Mouse (Mus musculus) heart, postnatal 0 days (tissue): ENCODE data around the gene Urgcp. TPM values are rescaled to one million over a fixed set of nuclear protein-coding genes. Genes with fewer than 3 reads are reported as not detected.

ENCODE experiments used
- ATAC-seq: fragments of 200-750 bp; cut with Nextera tagmentation; 2 replicates; pipeline ENCODE4 v1.8.0; 2017; ENCODE audit warnings: low read depth, moderate number of reproducible peaks, moderate library complexity; ENCODE audit not compliant: insufficient read depth
- DNase-seq: peaks from one replicate; pipeline ENCODE4 v3.0.0-alpha.2; 2016; ENCODE audit warnings: low spot score
- H3K27ac ChIP-seq: fragments of 300-500 bp; sonication (generic); 2 replicates; pipeline ENCODE4 v1.5.1; 2014; ENCODE audit warnings: low read depth, mild to moderate bottlenecking
- H3K27me3 ChIP-seq: fragments of 300-500 bp; sonication (generic); 2 replicates; pipeline ENCODE4 v1.6.1; 2014; ENCODE audit warnings: low read length, mixed read lengths; ENCODE audit not compliant: control insufficient read depth, insufficient read depth
- H3K36me3 ChIP-seq: fragments of 300-500 bp; sonication (generic); replicated peaks from 2 replicates; pipeline ENCODE4 v1.6.1; 2014; ENCODE audit warnings: low read length, mixed read lengths; ENCODE audit not compliant: control insufficient read depth, insufficient read depth
- H3K4me1 ChIP-seq: fragments of 300-500 bp; sonication (generic); 2 replicates; pipeline ENCODE4 v1.6.1; 2014; ENCODE audit warnings: antibody characterized with exemption; ENCODE audit not compliant: control insufficient read depth, insufficient read depth
- H3K4me2 ChIP-seq: fragments of 300-500 bp; sonication (generic); 2 replicates; pipeline ENCODE4 v1.6.1; 2014; ENCODE audit warnings: low read depth, mild to moderate bottlenecking, low read length, moderate library complexity
- H3K4me3 ChIP-seq: fragments of 300-500 bp; sonication (generic); 2 replicates; pipeline ENCODE4 v1.5.1; 2014; ENCODE audit warnings: low read depth, low read length
- H3K9ac ChIP-seq: fragments of 300-500 bp; sonication (generic); replicated peaks from 2 replicates; pipeline ENCODE4 v1.6.1; 2014; ENCODE audit warnings: low read depth, low read length, mixed read lengths
- H3K9me3 ChIP-seq: fragments of 300-500 bp; sonication (generic); replicated peaks from 2 replicates; pipeline ENCODE4 v1.6.1; 2016; ENCODE audit warnings: low read length; ENCODE audit not compliant: control insufficient read depth
- CTCF ChIP-seq: IDR thresholded peaks from 2 replicates; pipeline ENCODE4 v1.5.1; 2016; ENCODE audit warnings: antibody characterized with exemption, control low read depth, low read depth
- EP300 ChIP-seq: IDR thresholded peaks from 2 replicates; pipeline ENCODE4 v1.6.1; 2016; ENCODE audit warnings: antibody characterized with exemption, low read depth
- WGBS: fragments of 180-500 bp; shearing (Covaris S2); extraction: QIAGEN DNeasy Blood & Tissue Kit; methylation state at CpG from one replicate; pipeline ENCODE4 v1.1.7; 2014; 5-methylcytosine and 5-hydroxymethylcytosine counted together
- polyA plus RNA-seq: library from polyadenylated mRNA; unstranded; fragments of >200 nt; fragmentation: Nextera tagmentation; extraction: Ambion mirVana; gene quantifications from 2 replicates; pipeline ENCODE4 v1.2.1, GENCODE M21; 2015
- total RNA-seq: library from RNA; depleted of rRNA; stranded (reverse); fragments of >200 nt; gene quantifications from 2 replicates; pipeline ENCODE4 v1.2.3, GENCODE M21; 2014; ENCODE audit warnings: low replicate concordance

The Urgcp gene
- total and polyA plus RNA-seq, 2 experiments from 2014 or later: 38.0 to 71.3 TPM

DNA sequence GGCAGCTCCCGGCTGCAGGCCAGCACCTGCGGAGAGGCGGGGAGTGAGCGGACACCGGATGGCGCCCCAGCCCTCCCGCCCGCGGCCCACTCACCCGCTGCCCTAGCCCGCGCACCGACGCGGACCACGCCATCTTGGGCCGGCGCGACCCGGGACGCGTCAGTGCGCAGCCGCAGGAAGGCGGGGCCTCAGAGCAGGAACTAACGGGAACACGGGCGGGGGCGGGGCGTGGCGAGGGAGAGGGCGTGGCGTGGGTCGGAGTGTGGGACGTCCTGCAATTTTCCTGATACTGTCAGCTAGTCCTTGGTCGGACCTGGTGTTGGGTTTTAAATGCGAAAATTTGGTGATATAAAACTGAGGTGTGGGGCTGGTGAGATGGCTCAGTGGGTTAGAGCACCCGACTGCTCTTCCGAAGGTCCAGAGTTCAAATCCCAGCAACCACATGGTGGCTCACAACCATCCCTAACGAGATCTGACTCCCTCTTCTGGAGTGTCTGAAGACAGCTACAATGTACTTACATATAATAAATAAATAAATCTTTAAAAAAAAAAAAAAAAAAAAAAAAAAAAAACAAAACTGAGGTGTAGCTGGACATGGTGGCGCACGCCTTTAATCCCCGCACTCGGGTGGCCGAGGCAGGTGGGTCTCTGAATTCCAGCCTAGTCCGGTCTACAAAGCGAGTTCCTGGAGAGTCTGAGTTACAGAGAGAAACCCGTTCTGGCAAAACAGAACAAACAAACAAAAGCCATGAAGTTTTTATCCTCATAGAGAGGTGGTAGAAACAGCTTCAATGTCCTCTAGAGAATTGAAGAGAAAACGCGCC is 54.4 kb downstream of the Urgcp start:
- peak; percentile 95 for ATAC-seq
- Histone ChIP-seq H3K4me1 (peaks cover 23% of the 10 kb centered on the region), H3K4me3 (peak overlapping the region; percentile 97), H3K27me3 (no peaks in the 10 kb centered on the region), H3K36me3 (peaks cover 21% of the 10 kb centered on the region; the same call in 1 of the 2 replicates), H3K4me2 (peak overlapping the region; percentile 83), H3K27ac (peak overlapping the region; percentile 74), H3K9ac (peak overlapping the region; percentile 92), H3K9me3 (no peaks in the 10 kb centered on the region)
- no peak for TF ChIP-seq EP300
- no peak for TF ChIP-seq CTCF
- 16% methylated on average over 48 of the region's 50 CpGs for WGBS
- DNase-seq: peak; percentile 85

DNA sequence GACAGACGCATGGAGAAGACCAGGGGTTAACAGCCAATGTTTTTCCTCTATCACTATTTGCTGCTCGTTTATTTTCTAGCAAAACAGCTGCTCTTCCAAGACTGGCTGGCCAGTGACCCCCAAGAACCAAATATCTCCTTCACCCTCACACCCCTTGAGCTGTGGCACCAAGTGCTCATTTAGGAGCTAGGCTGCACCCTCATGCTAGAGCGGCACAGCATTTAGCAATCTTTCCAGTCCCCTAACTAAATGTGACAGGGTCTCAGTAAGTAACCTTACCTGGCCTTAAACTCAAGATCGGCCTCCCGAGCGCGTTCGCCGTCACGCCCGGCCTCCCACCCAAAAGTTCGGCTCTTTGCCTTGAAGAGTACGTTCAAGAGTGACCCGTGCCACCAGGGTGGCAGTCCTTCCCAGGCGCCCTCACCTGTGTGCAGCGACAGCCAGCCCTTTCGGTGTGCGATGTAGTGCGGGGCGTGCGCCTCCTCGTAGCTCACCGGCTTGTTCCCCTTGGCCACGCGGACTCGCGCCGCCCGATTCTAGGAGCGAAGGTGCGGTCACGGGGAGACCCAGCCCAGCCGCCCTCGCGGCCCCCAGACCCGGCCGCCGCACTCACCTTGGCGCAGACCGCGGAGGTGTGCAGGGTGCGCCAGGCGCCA is 55.2 kb downstream of the Urgcp start:
- ATAC-seq: peak; percentile 59
- peak overlapping the region; percentile 74 for H3K27ac ChIP-seq
- no peak for DNase-seq
- peaks cover 21% of the 10 kb centered on the region; the same call in 1 of the 2 replicates for H3K36me3 ChIP-seq
- H3K4me1 ChIP-seq: peaks cover 23% of the 10 kb centered on the region
- no peaks in the 10 kb centered on the region for H3K27me3 ChIP-seq
- H3K9me3 ChIP-seq: no peaks in the 10 kb centered on the region
- TF ChIP-seq CTCF: no peak
- no peak for TF ChIP-seq EP300
- under 1% methylated on average over 43 of the region's 43 CpGs for WGBS
- peak overlapping the region; percentile 97 for H3K4me3 ChIP-seq
- H3K9ac ChIP-seq: peak overlapping the region; percentile 92
- peak overlapping the region; percentile 83 for H3K4me2 ChIP-seq

DNA sequence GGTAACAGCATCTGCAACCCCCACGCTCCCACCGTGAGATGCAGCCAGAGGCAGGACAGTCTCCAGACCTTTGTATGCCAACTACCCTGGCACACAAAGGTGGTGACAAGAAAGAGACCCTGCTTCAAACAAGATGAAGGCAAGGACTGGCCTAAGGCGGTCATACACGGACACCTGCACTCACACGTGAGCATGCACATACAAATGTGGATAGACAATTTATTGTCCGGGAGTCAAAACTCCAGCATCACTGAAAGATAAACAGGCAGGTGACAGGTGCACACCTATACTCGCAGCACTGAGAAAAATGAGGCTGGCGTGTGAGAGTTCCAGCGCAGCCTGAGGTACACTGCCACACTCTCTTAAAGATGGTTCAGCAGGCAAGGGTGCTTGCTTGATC is 56.2 kb downstream of the Urgcp start:
- Histone ChIP-seq H3K9ac (no peak overlapping the region), H3K4me3 (no peak overlapping the region), H3K36me3 (peaks cover 21% of the 10 kb centered on the region; the same call in 1 of the 2 replicates), H3K27ac (no peak overlapping the region), H3K4me2 (peak overlapping the region; percentile 83; the same call in 1 of the 2 replicates), H3K4me1 (peaks cover 23% of the 10 kb centered on the region), H3K27me3 (no peaks in the 10 kb centered on the region), H3K9me3 (no peaks in the 10 kb centered on the region)
- ATAC-seq: no peak
- no peak for TF ChIP-seq CTCF
- no peak for TF ChIP-seq EP300
- 91% methylated on average over 9 of the region's 9 CpGs for WGBS
- no peak for DNase-seq

DNA sequence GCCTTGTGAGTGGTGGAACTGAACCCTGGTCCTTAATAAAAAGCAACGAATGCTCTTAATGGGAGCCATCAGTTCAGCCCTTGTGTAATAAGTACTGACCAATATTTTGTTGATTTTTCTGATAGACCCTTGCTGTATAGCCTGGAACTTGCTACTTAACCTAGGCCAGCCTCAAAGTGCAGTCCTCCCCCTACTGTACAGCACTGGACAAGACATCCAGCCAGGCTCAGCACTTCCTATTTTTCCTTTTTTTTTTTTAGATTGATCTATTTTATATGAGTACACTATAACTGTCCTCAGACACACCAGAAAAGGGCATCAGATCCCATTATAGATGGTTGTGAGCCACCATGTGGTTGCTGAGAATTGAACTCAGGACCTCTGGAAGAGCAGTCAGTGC is 58.8 kb downstream of the Urgcp start:
- TF ChIP-seq CTCF: no peak; the same call in 1 of the 2 replicates
- no peak for TF ChIP-seq EP300
- no peak overlapping the region for H3K9ac ChIP-seq
- no peak overlapping the region for H3K27ac ChIP-seq
- peaks cover 13% of the 10 kb centered on the region for H3K4me1 ChIP-seq
- H3K27me3 ChIP-seq: no peaks in the 10 kb centered on the region
- peaks cover 21% of the 10 kb centered on the region; the same call in 1 of the 2 replicates for H3K36me3 ChIP-seq
- WGBS: 92% methylated on average over 1 of the region's 1 CpGs
- H3K9me3 ChIP-seq: no peaks in the 10 kb centered on the region
- ATAC-seq (no peak), DNase-seq (no peak)
- no peak overlapping the region for H3K4me3 ChIP-seq
- H3K4me2 ChIP-seq: no peak overlapping the region

DNA sequence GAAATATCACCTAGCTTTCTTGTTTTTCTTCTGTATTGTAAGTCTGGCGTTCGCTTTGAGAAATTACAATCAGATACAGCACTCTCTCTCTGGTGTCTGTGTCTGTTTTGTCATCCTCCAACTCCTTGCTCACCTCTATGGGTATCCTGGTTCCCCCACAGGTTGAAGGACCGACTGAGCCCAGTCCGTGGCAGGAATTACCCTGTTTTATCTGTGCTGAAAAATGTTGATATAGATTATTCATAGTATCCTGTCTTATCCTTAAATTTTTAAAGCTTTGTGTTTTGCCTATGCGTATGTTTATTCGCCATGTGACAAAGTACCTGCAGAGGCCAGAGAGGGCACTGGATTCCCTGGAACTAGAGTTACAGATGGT is 59.2 kb downstream of the Urgcp start:
- Histone ChIP-seq H3K4me3 (no peak overlapping the region), H3K27me3 (no peaks in the 10 kb centered on the region), H3K9me3 (no peaks in the 10 kb centered on the region), H3K9ac (no peak overlapping the region), H3K36me3 (peaks cover 21% of the 10 kb centered on the region; the same call in 1 of the 2 replicates), H3K27ac (no peak overlapping the region), H3K4me1 (peaks cover 13% of the 10 kb centered on the region), H3K4me2 (no peak overlapping the region)
- TF ChIP-seq CTCF: no peak
- TF ChIP-seq EP300: no peak
- ATAC-seq (no peak), DNase-seq (no peak)
- WGBS: 92% methylated on average over 6 of the region's 6 CpGs
